Mouse (Mus musculus) intestine, embryonic 14.5 days (tissue): ENCODE data around the gene Clpx. TPM values are rescaled to one million over a fixed set of nuclear protein-coding genes. Genes with fewer than 3 reads are reported as not detected.
"Not testable (repeated sequence)": the region's sequence is repeated elsewhere in the genome, so short reads cannot be mapped to it uniquely, and the experiment has no call there.

Experiments
- ATAC-seq: fragments of 200-750 bp; cut with Nextera tagmentation; replicated peaks from 2 replicates; pipeline ENCODE4 v1.8.0; 2017; ENCODE audit warnings: low read depth, moderate number of reproducible peaks, moderate TSS enrichment, moderate library complexity; ENCODE audit not compliant: low FRiP score, low TSS enrichment
- DNase-seq: peaks from one replicate; pipeline ENCODE4 v3.0.0-alpha.2; 2018; ENCODE audit warnings: low spot score
- H3K27ac ChIP-seq: fragments of 300-500 bp; sonication (generic); 2 replicates; pipeline ENCODE4 v1.5.1; 2014; ENCODE audit warnings: low read depth, mild to moderate bottlenecking, control low read depth
- H3K27me3 ChIP-seq: fragments of 300-500 bp; sonication (generic); replicated peaks from 2 replicates; pipeline ENCODE4 v1.6.1; 2014; ENCODE audit warnings: low read length, control low read depth; ENCODE audit not compliant: control insufficient read depth, insufficient read depth
- H3K36me3 ChIP-seq: fragments of 300-500 bp; sonication (generic); 2 replicates; pipeline ENCODE4 v1.6.1; 2014; ENCODE audit warnings: low read length, control low read depth; ENCODE audit not compliant: control insufficient read depth, insufficient read depth
- H3K4me1 ChIP-seq: fragments of 300-500 bp; sonication (generic); replicated peaks from 2 replicates; pipeline ENCODE4 v1.6.1; 2014; ENCODE audit warnings: low read length, control low read depth, mixed read lengths; ENCODE audit not compliant: control insufficient read depth, insufficient read depth
- H3K4me2 ChIP-seq: fragments of 300-500 bp; sonication (generic); 2 replicates; pipeline ENCODE4 v1.6.1; 2014; ENCODE audit warnings: low read length
- H3K4me3 ChIP-seq: fragments of 300-500 bp; sonication (generic); 2 replicates; pipeline ENCODE4 v1.5.1; 2014; ENCODE audit warnings: low read depth, low read length, control low read depth, mixed read lengths
- H3K9ac ChIP-seq: fragments of 300-500 bp; sonication (generic); 2 replicates; pipeline ENCODE4 v1.6.1; 2014; ENCODE audit warnings: mild to moderate bottlenecking, low read length
- H3K9me3 ChIP-seq: fragments of 300-500 bp; sonication (generic); 2 replicates; pipeline ENCODE4 v1.6.1; 2016; ENCODE audit warnings: low read length, control low read depth; ENCODE audit not compliant: control insufficient read depth
- WGBS: fragments of 180-500 bp; shearing (Covaris S2); extraction: QIAGEN DNeasy Blood & Tissue Kit; methylation state at CpG from one replicate; pipeline ENCODE4 v1.1.7; 2014; 5-methylcytosine and 5-hydroxymethylcytosine counted together
- polyA plus RNA-seq: library from polyadenylated mRNA; unstranded; fragments of >200 nt; fragmentation: Nextera tagmentation; extraction: Ambion mirVana; gene quantifications from 2 replicates; pipeline ENCODE4 v1.2.1, GENCODE M21; 2014

Gene Clpx
- polyA plus RNA-seq, 1 experiment from 2014 or later: 42.6 TPM

- Histone ChIP-seq H3K27me3 (no peaks in the 10 kb centered on the region), H3K27ac (no peak overlapping the region), H3K9ac (no peak overlapping the region), H3K36me3 (no peaks in the 10 kb centered on the region), H3K4me1 (peaks cover 4% of the 10 kb centered on the region; the same call in 1 of the 2 replicates), H3K4me3 (no peak overlapping the region), H3K4me2 (no peak overlapping the region), H3K9me3 (no peaks in the 10 kb centered on the region)
- WGBS: 92% methylated on average over 3 of the region's 3 CpGs
- no peak for DNase-seq
- no peak for ATAC-seq
Observed at GRCm38 (mm10) chr9:65262641-65263120, 31.4 kb upstream of the Clpx start.

GRCm38 (mm10) chr9:65264959-65265358 is 29.1 kb upstream of the Clpx start, which contains the start of gene Cilp:
TSS of gene Cilp (plus strand) at chr9:65265180.
- no peak for ATAC-seq
- WGBS: 54% methylated on average over 5 of the region's 5 CpGs
- Histone ChIP-seq H3K4me2 (no peak within 1 kb of the TSS), H3K9ac (no peak within 1 kb of the TSS), H3K27me3 (no peaks in the 10 kb centered on the region), H3K36me3 (no peaks in the 10 kb centered on the region), H3K9me3 (no peaks in the 10 kb centered on the region), H3K4me3 (no peak within 1 kb of the TSS), H3K4me1 (peaks cover 7% of the 10 kb centered on the region; the same call in 1 of the 2 replicates), H3K27ac (peak within 1 kb of the TSS; percentile 28; the same call in 1 of the 2 replicates)
- DNase-seq: peak; percentile 57

- no peaks in the 10 kb centered on the region for H3K9me3 ChIP-seq
- peak overlapping the region; percentile 54; the same call in 1 of the 2 replicates for H3K27ac ChIP-seq
- no peak overlapping the region for H3K9ac ChIP-seq
- peak; percentile 78 for ATAC-seq
- H3K4me1 ChIP-seq: peaks cover 7% of the 10 kb centered on the region; the same call in 1 of the 2 replicates
- no peaks in the 10 kb centered on the region for H3K36me3 ChIP-seq
- no peaks in the 10 kb centered on the region for H3K27me3 ChIP-seq
- WGBS: 52% methylated on average over 7 of the region's 7 CpGs
- H3K4me2 ChIP-seq: no peak overlapping the region
- H3K4me3 ChIP-seq: no peak overlapping the region
- DNase-seq: peak; percentile 60
Observed at GRCm38 (mm10) chr9:65267742-65268515, 26.1 kb upstream of the Clpx start.

GRCm38 (mm10) chr9:65273048-65273809 is 20.8 kb upstream of the Clpx start:
- Histone ChIP-seq H3K27ac (no peak overlapping the region), H3K27me3 (no peaks in the 10 kb centered on the region), H3K9ac (no peak overlapping the region), H3K36me3 (no peaks in the 10 kb centered on the region), H3K4me1 (no peaks in the 10 kb centered on the region), H3K4me3 (no peak overlapping the region), H3K9me3 (no peaks in the 10 kb centered on the region), H3K4me2 (no peak overlapping the region)
- WGBS: 90% methylated on average over 13 of the region's 13 CpGs
- DNase-seq (no peak), ATAC-seq (no peak)

- H3K4me2 ChIP-seq: no peak overlapping the region
- WGBS: 71% methylated on average over 4 of the region's 4 CpGs
- ATAC-seq: no peak
Observed at GRCm38 (mm10) chr9:65273873-65274272, 20.2 kb upstream of the Clpx start.

GRCm38 (mm10) chr9:65274851-65275250 is 19.2 kb upstream of the Clpx start:
- not testable (repeated sequence) for H3K4me1 ChIP-seq, H3K4me2 ChIP-seq, H3K9me3 ChIP-seq, H3K9ac ChIP-seq, ATAC-seq, H3K36me3 ChIP-seq, H3K4me3 ChIP-seq, H3K27ac ChIP-seq, H3K27me3 ChIP-seq, DNase-seq
- 75% methylated on average over 3 of the region's 3 CpGs for WGBS

More at GRCm38 (mm10) chr9:65273873-65274272, 20.2 kb upstream of the Clpx start:
- no peaks in the 10 kb centered on the region for H3K4me1 ChIP-seq
- no peak overlapping the region for H3K9ac ChIP-seq
- DNase-seq: no peak
- no peak overlapping the region for H3K27ac ChIP-seq
- H3K36me3 ChIP-seq: no peaks in the 10 kb centered on the region
- H3K27me3 ChIP-seq: no peaks in the 10 kb centered on the region
- H3K4me3 ChIP-seq: no peak overlapping the region
- H3K9me3 ChIP-seq: no peaks in the 10 kb centered on the region

GRCm38 (mm10) chr9:65275810-65276530 is 18.1 kb upstream of the Clpx start:
- Histone ChIP-seq H3K36me3 (no peaks in the 10 kb centered on the region), H3K4me3 (no peak overlapping the region), H3K9me3 (no peaks in the 10 kb centered on the region), H3K27me3 (no peaks in the 10 kb centered on the region), H3K4me2 (no peak overlapping the region), H3K4me1 (no peaks in the 10 kb centered on the region), H3K9ac (no peak overlapping the region), H3K27ac (no peak overlapping the region)
- DNase-seq (no peak), ATAC-seq (no peak)
- 83% methylated on average over 4 of the region's 4 CpGs for WGBS

- Histone ChIP-seq H3K4me1 (no peaks in the 10 kb centered on the region), H3K9ac (no peak overlapping the region), H3K4me2 (no peak overlapping the region), H3K27me3 (0 out of 2 replicates have a peak, but pooled peaks cover 3% of the 10 kb centered on the region), H3K9me3 (no peaks in the 10 kb centered on the region), H3K4me3 (no peak overlapping the region), H3K36me3 (no peaks in the 10 kb centered on the region), H3K27ac (no peak overlapping the region)
- no peak for ATAC-seq
- 76% methylated on average over 5 of the region's 5 CpGs for WGBS
- DNase-seq: no peak
Observed at GRCm38 (mm10) chr9:65281536-65282151, 12.4 kb upstream of the Clpx start.
